Mouse (Mus musculus): ENCODE measurements around the gene Catsperz.
A peak's percentile ranks its signal among the peaks of the same experiment; 100 is the strongest.

The Catsperz gene

DNA sequence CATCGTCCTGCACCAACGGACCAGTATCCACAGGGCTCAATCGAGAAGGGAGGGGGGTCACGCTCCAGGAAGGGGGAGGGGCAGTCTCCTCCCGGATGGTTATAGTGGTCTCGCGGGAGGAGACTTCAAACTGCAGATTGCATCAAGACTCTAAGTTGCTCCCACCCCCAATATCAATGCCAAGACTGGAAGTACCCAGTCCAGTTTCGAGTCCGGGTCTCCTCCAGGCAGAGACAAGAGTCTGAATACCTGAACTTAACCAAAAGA, at the start of gene Catsperz:
TSS of gene Catsperz (minus strand) at position 74 of the 267 bp plus-strand sequence.
- DNase-seq, result no peak

DNA sequence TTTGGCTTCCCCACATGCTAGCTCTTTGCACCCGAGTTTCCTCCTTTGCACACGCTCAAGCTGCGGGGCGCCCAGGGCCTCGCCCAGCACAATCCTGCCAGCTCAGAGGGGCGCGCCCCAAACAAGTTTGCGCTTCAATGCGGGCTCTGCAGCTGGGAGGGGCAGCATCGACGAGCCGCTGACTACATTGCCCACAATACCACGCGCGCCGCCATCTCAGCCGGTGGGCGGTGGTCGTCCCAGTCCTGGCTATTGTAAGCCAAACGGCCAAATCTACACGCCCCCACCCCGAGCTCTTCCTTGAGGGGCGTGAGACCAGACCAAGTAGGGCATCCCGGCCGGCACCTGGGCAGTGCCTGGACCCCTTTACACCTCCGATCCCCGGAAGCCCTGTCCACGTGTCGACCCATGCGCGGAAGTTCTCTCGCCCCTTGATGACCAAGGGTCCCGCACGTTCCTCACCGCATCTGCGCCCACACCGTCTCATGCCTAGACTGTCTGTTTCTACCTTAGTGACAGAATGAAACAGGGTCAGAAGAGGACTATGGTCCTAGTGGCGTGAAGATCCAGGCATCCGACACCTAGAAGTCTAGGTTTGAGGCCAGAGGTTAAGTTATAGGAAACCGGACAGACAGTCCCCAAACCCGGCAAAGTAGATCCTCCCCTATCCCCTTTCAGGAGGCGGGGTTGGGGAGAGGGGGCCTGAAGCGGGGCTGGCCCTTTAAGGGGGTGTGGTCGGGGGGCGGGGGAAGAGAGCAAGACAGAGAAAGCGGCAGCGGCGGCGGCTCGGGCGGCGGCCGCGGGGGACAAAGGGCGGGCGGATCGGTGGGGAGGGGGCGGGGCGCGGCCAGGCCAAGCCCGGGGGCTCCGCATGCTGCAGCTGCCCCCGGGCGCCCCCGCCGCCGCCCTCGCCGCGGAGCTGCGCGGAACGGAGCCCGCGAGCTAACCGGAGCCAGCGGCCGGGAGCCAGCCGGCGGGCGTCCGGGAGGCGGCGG, 49.3 kb upstream of the Catsperz start, which contains the start of gene Ppp1r14b:
TSS of gene Ppp1r14b (plus strand) at position 758 of the 995 bp plus-strand sequence.
- DNase-seq, result peak; percentile 90

DNA sequence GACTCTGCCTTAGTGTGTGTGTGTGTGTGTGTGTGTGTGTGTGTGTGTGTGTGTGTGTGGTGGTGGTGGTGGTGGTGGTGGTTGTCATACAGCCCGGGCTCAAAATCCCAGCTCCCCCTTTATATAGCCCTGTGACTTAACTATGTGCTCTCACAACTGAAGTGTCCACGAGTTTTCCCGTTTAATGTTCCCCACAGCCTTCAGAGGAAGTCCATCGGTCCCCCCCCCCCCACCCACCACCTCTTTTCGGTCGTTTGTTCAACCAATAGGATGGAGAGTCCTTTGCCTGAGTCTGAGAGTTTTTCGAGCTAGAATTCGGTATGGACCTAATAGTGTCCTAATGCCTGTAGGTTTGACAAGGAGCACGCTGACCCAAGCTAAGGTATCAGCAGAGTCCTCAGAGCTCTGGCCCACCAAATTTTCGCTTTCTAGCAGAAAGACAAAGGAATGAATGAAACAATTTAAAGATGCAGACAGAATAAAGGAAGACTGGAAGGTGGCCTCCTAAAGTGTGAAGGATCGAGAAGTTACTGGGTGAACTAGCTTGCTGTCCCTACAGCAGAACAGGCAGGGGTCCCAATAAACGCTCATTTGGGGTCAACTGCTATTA, 48.5 kb upstream of the Catsperz start:
- DNase-seq, result no peak

DNA sequence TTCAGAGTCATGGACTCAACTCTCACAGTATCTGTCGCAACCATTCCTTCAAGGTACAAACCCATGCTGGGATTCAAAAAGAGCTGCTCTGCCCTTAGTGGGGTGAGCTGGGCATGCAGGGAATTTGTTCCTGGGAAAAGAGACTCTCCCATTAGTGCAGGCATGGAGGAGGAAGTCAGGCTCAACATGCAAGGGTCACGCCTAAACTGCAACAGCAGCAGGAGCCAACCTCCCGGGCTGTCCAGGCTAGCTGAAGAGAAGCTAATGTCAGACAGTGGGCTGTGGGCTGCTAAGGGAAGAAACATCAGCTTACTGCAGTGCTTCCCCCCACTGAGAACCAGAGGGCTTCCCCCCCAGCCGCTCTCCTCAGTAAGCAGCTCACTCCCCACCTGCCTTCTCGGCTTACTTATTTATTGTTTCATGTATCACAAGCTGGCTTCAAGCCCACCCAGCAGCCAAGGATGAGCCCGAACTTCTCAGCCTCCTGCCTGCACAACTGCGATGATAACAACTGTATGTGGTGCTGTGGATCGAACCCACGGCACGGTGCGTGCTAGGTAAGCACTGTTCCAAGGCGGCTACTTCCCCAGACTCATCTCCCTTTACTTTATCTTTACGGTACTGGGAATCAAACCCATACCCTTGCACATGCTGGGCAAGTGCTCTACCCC, 47.2 kb upstream of the Catsperz start:
- no peak for DNase-seq

DNA sequence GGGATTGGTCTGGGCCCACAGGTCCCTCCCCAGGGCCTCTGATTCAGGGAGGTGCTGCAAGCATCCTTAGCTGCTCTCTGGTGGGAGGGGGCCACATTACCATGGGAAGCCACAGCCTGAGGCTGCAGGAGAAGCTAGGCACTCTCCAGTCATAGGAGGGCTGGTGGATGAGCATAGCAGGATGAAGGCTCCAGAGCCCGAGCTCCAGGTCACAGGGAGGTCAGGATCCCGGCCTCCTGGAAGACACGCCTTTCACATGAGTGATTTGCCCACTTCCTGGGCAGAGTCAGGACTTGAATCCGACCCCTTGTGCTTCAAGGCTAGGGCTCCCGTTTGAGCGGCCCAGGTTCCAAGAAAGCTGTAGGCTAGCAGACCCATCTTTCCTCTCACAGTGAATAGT, 46.5 kb upstream of the Catsperz start:
- no peak for DNase-seq

DNA sequence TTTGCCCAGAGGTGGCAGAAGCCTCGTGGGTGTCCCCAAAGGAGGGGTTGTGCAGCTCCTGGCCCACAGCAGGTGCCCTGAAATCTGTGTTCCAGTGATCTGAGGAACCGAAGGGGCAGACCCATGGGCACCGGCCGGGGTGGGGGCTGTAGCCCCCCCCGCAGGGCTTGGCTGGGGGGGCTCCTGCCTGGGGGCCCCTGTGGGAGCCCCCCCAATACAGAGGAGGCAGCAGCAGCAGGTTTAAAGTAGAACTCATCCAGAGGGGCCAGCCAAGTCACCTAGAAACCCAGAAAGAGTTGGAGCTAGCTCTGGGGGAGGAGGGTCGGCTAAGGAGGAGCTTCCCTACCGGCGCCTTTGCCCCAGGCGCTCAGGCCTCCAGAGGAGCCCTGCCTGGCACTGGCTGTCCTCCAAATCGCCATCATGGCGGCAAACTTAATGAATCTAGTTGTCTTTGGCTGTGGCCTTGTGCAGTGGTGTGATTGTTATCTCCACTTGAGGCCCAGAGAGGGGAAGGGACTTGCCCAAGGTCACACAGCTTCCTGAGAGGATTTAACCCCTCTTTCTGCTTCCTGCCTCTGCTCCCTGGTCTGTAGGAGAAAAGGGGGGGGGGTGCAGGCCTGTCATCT, 45.4 kb upstream of the Catsperz start:
- DNase-seq, result no peak

DNA sequence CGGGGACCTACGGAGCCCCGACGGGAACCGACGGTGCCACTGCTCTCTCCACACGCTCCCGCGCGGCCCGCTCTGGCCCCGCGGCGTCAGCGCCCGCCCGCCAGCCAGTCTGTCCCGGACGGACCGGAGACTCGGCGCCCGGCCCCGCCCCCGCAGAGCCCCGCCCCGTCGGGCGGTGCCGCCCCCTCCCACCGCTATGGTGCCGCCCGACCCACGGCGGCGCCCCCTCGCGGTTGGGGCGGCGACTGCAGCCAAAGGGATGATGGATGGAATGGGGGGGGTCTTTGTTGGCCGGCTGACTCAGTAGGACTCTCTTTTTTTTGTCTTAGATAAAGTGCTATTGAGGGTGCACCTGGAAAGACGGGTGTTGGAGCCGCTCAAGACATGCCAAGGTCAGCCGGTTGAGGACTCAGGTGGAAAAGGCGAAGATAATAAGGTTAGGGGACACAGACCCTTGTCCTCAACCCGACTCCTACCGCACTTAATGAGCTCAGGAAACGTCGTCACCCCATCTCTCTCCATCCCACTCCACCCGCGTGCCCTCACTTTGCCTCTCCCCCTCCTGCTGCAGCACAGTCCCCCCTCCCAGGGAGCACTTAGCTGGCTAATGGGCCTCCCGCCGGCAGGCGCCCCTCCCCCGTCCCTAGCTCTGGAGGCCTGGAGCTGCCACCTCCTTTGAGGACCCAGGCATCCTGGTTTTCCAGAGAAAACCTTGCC, 44.6 kb upstream of the Catsperz start:
- peak; percentile 76 for DNase-seq

DNA sequence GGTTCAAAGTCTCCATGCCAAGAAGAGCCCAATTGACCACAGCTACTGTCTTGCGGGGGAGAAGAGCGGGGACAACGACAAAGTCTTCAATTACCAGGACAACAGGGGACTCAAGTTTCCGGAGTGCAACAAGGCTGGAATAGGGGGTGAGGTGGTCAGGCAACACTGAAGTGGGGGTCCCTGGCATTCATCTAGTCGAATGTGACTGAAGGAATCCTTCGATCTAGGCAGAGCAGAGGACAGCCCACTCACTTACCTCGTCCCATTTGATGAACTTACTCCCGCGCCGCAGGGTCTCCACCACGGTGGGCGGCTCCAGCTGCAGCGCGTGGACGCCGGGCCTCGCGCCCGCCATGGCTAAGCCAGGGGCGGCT, 44.1 kb upstream of the Catsperz start:
- no peak for DNase-seq

DNA sequence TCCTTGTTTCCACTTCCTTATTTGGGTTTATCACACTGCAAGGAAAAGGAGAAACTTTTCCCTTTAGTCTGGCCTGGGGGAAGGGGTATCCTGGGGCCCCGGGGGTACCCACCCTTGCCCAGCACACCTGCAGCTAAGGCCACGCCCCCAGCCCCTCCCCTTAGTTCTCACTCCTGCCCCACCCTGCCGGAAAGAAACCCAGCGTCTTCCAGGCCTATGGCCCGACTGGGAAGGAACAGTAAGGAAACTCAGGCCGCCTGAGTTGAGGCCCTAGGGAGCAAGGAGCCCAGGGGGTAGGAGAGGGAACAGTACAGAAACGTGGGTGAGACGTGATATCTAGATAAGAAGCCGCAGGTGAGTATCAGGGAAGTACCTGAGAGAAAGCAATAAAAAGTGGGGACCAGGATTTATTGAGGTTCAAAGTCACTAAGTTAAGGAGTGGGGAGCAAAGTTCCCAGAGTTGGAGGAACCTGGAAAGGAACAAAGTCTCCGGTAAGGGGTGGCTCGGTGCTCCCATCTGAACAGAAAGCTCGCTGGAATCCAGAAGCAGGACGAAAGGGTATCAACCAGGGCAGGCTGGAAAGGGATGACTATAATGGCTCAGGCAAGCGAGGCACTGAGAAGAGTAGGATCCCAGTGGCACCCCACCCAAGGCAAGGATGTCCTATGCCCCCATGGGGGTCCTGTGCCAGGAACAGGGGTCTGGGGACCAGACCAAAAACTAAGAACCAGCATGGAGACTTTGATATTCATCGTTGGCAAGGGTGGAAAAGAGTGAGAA, 43.5 kb upstream of the Catsperz start:
- DNase-seq, result peak; percentile 61

DNA sequence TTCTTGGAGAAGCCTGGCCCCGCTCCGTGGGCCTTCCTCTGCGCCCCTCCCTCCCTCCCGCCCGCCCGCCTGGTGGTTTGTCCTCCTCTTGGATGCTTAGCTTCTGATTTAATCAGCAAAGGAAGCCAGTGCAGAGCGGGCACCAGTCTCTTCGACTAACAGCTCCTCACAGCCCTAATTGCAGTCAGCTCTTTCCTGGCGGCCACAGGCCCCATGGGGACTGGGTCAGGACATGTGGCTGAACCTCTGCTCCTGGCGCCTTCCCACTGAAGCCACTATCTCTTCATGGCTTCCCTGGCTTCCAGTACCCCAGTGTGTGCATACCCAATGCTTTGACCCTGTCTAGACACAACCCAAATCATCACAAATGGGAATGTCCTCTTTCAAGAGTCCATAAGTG, 31.3 kb upstream of the Catsperz start:
- no peak for DNase-seq

DNA sequence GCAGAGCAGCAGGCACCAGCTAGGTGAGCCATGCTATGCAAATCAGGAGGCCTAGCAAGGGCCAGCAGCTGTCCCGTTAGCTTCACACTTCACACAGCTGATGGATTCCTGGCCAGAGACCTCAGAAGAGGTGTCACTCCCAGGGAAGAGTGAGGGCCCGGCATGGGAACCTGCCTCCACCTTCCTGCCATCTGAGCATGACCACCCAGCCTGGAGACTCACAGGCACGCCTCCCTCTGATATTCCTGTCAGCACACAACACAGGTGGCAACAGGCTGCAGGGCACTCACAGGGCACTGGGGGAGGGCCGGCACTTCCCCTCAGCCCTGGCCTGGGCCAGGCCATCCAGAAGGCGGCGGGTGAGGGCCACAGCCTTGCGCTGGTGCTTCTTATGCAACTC, 30.2 kb upstream of the Catsperz start:
- no peak for DNase-seq

DNA sequence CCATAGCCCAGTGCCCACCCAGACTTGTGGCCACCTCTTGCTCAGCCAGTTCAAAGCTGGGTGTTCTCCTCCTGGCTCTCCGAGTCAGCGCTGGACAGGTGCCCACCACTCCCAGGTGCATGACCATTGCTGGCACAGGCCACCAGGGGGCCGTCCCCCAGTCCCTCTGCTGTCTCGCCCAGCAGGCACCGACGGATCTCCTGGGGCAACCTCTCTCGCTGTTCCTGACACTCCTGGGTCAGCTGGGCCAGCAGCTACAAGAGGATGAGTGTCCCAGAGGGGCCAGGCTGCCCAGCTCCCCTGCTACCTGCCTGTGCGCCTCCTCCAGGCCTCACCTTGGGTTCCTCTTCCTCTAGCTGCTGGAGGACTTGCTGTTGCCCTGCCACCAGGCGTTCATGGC, 28.9 kb upstream of the Catsperz start:
- DNase-seq, result peak; percentile 51

DNA sequence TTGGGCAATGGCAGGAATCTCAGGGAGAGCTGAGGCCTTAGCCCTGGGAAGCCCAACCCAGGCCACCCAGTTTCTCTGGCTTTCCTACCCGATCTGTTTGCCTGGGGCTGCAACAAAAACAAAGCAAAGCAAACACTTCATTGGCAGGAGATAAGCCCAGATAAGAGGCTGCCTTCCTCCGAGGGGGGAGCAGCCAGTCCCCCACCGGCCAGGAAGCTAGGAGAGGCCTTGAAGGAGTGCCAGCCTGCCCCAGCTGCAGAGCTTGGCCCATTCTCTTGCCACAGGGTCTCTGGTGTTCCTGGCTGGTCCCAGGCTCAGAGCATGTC, 27.5 kb upstream of the Catsperz start:
- peak; percentile 53 for DNase-seq

DNA sequence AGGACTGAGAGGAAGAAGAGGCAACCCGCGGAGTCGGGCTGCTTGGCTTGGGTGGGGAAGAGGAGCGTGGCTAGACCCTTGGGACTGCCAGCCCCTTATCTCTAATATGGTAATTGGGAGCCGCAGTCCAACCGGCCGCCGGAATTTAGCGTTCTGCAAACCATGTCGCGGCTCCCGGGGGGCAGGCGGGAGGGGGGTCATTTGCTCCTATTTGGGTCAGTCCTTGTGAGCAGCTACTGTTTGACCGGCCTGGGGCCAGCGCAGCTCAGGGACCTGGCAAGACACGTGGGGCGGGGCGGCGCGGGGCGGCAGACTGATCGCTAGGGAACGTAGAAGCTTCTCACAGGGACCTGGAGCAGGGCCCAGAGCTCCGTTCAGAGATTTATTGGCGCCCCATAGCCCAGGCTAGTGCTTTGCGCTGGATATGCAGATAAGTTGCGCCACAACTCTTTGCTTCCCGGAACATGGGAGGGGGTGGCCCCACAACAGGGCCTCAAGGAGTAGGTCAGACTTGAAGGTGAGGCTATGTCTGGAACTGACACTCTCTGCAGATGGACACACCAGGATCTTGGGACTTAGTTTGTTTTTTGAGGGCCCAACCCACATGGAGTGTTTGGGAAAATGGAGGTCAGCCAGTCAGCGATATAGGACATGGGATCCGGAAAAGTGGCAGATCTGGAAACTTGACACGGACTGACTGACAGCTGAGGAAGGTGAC, 27.0 kb upstream of the Catsperz start:
- DNase-seq, result peak; percentile 65

DNA sequence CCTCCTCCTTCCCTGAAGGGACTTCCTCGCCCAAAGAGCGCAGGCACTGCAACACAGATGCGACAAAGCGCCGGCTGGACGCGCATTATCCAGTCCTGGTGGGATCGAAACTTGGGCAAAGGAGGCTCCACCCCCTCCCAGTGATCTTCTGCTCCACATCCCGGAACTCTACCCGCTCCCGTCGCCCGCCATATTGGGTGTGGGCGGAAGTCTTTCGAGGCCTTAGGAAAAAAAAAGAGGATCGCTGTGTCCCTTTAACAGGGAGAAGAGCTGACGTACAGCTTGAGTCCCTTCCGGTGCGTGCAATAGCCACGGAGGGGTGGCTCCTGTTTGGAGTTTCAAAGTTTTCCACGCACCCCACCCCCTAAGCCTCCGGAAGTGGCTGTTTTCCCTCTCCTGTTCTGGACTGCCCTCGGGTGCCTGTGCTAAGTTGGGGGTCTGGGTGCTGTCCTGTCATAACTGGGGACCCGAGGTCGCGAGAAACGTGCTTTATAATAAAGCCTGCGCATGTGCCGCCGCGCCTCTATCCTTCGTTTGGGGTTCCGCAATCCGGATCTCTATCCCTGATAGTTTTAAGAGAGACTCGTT, 26.3 kb upstream of the Catsperz start:
- peak; percentile 85 for DNase-seq

DNA sequence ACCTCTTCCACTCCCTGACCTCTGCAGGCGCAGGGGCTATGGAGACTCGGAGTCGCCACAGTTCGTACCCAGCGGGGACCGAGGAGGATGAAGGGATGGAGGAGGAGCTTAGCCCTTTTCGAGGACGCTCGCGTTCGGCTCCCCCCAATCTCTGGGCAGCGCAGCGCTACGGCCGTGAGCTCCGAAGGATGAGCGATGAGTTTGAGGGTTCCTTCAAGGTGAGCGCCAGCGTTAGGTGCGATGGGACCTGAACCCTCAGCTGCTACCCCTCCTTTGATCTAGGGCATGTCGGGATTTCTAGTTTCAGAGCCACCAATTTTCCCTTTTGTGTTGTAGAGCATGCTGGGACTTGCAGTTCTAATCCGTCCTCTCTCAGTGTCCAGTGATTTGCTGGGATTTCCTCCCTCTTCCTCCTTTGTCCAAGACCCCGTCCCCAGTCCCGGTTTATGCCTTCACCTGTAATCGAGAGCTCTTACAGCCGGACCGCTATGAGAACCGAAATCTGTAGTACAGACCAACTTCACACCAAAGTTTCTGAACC, 25.5 kb upstream of the Catsperz start:
- DNase-seq, result peak; percentile 55

DNA sequence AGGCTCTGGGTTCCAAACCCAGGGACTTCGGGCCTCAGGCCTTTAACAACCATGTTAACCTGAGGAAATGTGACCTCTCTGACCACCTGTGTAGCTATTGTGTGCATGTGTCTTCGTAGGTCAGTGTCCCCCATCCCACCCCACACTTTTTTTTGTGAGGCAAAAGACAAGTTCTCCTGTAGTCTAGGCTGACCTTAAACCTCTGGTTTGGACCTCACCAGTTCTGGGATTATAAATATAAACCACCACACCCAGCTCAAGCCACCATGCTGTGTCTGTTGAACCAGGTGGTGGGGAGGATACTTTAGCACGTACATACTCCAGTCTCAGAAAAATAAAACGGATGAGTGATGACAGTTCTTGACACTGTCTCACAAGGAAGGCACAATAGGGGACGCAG, 24.8 kb upstream of the Catsperz start:
- DNase-seq, result no peak

DNA sequence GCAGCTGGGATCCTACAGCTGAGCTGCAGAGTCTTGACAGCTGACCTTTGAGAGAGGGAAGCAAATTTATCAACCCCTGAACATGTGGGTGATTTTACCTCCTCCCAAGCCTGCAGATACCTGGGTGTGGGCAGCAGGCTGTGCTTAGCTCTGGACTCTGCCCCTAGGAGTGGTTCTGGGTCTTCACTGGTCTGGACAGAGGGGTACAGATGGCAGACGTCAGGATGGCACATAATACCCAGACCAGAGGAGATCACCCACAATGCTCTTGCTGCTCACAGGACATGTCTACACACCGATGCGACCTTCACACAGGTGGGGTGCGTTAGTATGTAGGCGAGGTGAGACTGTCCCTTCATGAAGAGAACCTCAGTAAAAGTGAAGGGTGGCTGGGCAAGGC, 24.4 kb upstream of the Catsperz start:
- no peak for DNase-seq

DNA sequence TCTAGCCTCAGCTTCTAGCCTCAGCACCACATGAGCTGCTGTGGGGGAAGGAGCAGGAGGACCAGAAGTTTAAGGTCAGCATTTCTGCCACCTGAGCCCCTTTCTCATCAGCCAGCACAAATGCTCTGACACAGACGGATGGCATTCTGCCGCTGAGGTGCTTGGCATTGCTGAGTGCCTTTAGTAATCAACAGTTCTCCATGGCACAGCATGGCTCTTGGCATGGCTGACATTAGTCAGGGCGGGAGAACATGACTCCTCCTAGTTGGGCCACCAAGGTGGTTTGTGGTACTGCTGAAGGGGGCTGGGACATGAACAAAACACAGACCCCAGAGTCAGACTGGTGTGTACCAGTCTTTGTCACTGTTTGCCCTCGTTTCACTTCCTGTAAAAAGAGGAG, 23.0 kb upstream of the Catsperz start:
- no peak for DNase-seq

DNA sequence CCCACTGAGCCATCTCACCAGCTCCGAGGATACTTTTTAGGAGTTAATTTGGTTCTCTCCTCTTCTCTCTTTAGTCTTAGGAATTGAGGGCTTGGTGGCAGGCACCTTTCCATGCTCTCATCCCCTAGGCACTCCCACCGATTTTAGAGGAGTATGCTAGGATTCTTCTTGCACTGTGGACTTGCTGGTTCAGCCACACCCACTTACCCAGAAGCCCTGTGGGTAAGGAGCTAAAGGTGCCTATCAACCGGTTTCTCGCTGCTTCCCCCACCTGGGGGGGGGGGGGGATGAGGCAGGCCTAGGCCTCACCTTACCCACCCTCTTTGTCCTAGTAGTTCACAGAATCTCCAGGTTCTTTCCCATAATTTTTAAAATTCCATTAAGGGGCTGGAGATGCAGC, 22.6 kb upstream of the Catsperz start:
- DNase-seq, result no peak

DNA sequence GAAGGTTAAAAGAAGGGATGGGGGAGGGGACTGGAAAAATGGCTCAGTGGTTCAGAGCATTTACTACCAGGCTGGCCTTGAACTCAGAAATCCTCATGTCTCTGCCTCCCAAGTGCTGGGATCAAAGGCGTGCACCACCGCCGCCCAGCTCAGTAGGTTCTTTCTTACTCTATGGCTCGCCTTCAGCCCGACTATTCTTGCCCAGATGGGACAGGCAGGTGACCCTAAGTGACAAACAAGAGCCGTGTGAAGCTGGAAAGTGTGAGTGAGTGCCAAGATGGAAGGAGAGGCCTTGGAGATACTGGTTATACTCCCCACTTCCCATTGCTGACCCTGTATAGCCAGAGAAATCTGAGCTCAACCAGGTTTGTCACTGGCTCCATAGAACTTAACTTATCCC, 18.5 kb upstream of the Catsperz start:
- no peak for DNase-seq
